Mouse (Mus musculus): ENCODE results near the gene Ccdc137. TPM values are rescaled to one million over a fixed set of nuclear protein-coding genes. Genes with fewer than 3 reads are reported as not detected.

Gene Ccdc137
- polyA plus RNA-seq, 1 experiment: 15.1 TPM

DNA sequence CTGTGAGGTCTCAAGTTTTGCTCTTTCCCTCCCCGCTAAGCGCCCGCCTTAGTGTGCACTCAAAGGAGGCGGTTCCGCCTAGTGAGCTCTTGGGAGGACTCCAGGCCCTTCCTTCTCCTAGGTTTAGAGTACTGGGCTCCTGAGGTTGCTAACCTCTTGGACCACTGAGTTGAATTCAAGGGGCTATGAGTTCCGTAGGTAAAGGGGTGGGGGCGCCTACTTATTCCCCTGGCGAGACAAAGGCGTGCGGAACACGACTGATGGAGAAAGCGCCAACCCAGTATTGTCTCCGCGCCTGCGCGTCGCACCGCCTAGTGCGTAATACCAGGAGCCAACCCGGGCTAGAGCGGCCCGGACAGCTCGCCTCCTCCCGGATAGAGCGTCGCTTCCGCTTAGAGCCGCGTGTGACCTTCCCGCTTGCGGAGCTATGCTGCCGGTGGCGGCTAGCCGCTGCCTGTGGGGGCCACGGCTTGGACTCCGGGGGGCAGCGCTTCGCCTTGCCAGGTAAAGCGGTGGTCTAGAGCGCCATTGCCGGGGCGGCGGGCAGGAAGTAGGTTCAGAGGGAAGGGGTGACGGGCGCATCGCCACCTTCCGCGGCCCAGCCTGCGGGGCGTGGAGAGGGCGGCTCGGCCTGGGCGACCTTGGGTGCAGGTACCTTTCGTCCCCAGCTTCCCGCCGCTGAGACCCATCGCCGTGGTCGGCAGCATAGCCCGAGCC lies 26.5 kb downstream of the Ccdc137 start, which contains the start of gene Mrpl12:
Gene Mrpl12 (plus strand): TSS at position 349 of the 717 bp plus-strand sequence.
- H3K27ac ChIP-seq (ENCODE audit: insufficient read depth, low read depth, low read length): peak within 1 kb of the TSS; percentile 95
- peak; percentile 94 for DNase-seq
- WGBS: under 1% methylated on average over 60 of the region's 60 CpGs
- TF ChIP-seq POLR2A (IDR thresholded peaks at IDR 0.05; ENCODE audit: low read depth, low read length) (peak; percentile 81), CTCF (conservative IDR thresholded peaks at IDR 0.05; ENCODE audit: insufficient read depth, insufficient read length, low read depth, low read length) (0 out of 2 replicates have a peak, but pooled peaks have one; percentile 3)
- H3K36me3 ChIP-seq (ENCODE audit: control insufficient read depth, insufficient read depth, low read length): no peaks in the 10 kb centered on the region
- no peaks in the 10 kb centered on the region for H3K27me3 ChIP-seq (replicated peaks; ENCODE audit: control insufficient read depth, insufficient read depth, low read length)
- H3K4me3 ChIP-seq (ENCODE audit: insufficient read depth, low read depth, low read length): peak within 1 kb of the TSS; percentile 92
- peaks cover 10% of the 10 kb centered on the region; the same call in 1 of the 2 replicates for H3K4me1 ChIP-seq (ENCODE audit: control insufficient read depth, insufficient read depth, low read length)

DNA sequence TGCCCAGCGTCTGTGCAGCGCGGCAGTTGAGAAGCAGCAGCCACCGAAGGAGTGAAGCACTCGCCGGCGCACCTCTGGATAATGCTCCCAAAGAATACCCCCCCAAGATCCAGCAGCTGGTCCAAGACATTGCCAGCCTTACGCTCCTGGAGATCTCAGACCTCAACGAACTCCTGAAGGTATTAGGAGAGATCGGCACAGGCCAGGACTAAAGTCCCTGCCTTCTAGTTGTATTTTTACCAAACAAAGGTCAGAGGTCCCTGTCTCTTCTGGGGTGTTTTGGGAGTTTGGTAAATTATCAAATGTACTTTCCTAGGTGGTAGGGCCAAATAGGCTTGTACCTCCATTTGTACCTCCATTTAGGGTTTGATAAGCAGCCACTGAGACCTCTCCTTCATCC lies 27.3 kb downstream of the Ccdc137 start:
- no peaks in the 10 kb centered on the region for H3K27me3 ChIP-seq (replicated peaks; ENCODE audit: control insufficient read depth, insufficient read depth, low read length)
- H3K4me1 ChIP-seq (ENCODE audit: control insufficient read depth, insufficient read depth, low read length): peaks cover 15% of the 10 kb centered on the region; the same call in 1 of the 2 replicates
- H3K36me3 ChIP-seq (ENCODE audit: control insufficient read depth, insufficient read depth, low read length): no peaks in the 10 kb centered on the region
- WGBS: 6% methylated on average over 10 of the region's 10 CpGs
- peak; percentile 89 for DNase-seq
- H3K4me3 ChIP-seq (ENCODE audit: insufficient read depth, low read depth, low read length): peak overlapping the region; percentile 92
- H3K27ac ChIP-seq (ENCODE audit: insufficient read depth, low read depth, low read length): peak overlapping the region; percentile 95
- TF ChIP-seq CTCF (conservative IDR thresholded peaks at IDR 0.05; ENCODE audit: insufficient read depth, insufficient read length, low read depth, low read length): no peak
- peak; percentile 22 for TF ChIP-seq POLR2A (IDR thresholded peaks at IDR 0.05; ENCODE audit: low read depth, low read length)

DNA sequence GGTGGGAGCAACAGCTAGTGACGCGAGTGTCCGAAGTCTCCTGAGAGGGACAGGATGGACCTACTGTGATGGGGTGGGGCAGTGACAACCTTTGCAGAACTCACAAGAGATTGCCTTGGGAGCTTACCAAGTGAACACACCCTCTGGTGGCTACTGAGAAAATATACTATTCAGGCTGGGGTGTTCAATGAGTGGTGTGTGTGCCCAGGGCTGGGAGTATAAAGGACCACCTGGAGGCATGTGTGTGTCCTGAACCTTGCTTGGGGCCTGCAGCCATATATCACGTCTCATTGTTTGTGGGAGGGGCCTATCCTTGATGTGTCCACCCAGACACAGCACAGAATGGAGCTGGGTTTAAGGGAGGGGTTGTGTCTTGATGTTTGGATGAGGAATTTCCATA lies 30.6 kb downstream of the Ccdc137 start:
- H3K27me3 ChIP-seq (replicated peaks; ENCODE audit: control insufficient read depth, insufficient read depth, low read length): no peaks in the 10 kb centered on the region
- H3K4me1 ChIP-seq (ENCODE audit: control insufficient read depth, insufficient read depth, low read length): peaks cover 26% of the 10 kb centered on the region
- no peaks in the 10 kb centered on the region for H3K36me3 ChIP-seq (ENCODE audit: control insufficient read depth, insufficient read depth, low read length)
- TF ChIP-seq CTCF (conservative IDR thresholded peaks at IDR 0.05; ENCODE audit: insufficient read depth, insufficient read length, low read depth, low read length) (no peak), POLR2A (IDR thresholded peaks at IDR 0.05; ENCODE audit: low read depth, low read length) (no peak)
- peak overlapping the region; percentile 12; the same call in 1 of the 2 replicates for H3K27ac ChIP-seq (ENCODE audit: insufficient read depth, low read depth, low read length)
- H3K4me3 ChIP-seq (ENCODE audit: insufficient read depth, low read depth, low read length): no peak overlapping the region
- no peak for DNase-seq
- 60% methylated on average over 4 of the region's 4 CpGs for WGBS

DNA sequence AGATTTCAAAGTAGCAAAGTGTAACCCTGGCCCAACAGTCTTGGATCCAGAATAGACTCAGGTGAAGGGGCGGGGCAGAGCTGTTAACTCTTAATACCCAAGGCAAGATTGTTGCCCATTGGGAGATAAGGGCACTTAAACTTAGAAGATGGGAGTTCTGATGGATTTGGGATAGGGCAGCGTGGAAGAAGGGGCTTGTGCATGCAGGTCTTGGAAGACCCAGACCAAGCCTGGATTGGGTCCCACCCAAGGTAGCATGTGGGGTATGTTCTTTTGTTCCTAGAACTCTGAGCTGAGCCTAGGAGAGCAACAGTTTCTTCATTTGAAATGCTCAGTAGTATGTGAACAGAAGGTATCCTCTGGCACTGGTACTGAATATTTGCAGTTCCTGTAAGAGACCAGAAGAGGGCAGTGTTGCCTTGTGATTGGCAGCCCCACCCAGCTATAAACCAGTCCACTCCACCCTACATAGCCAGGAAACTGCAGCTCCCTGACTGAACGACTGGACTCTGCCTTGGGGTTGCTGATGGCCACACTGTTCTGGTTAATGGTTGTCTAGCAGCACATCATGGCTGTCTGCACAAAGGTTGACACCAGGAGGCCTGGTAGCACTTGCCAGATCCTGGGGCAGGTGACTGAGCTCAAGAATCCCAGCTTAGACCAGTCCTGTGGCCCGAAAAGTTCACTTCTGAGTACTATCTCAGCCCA lies 31.3 kb downstream of the Ccdc137 start:
- H3K27me3 ChIP-seq (replicated peaks; ENCODE audit: control insufficient read depth, insufficient read depth, low read length): no peaks in the 10 kb centered on the region
- H3K4me3 ChIP-seq (ENCODE audit: insufficient read depth, low read depth, low read length): no peak overlapping the region
- peak overlapping the region; percentile 88 for H3K27ac ChIP-seq (ENCODE audit: insufficient read depth, low read depth, low read length)
- peak; percentile 97 for TF ChIP-seq CTCF (conservative IDR thresholded peaks at IDR 0.05; ENCODE audit: insufficient read depth, insufficient read length, low read depth, low read length)
- TF ChIP-seq POLR2A (IDR thresholded peaks at IDR 0.05; ENCODE audit: low read depth, low read length): peak; percentile 51
- 42% methylated on average over 4 of the region's 4 CpGs for WGBS
- peak; percentile 96 for DNase-seq
- H3K4me1 ChIP-seq (ENCODE audit: control insufficient read depth, insufficient read depth, low read length): peaks cover 24% of the 10 kb centered on the region
- no peaks in the 10 kb centered on the region for H3K36me3 ChIP-seq (ENCODE audit: control insufficient read depth, insufficient read depth, low read length)

DNA sequence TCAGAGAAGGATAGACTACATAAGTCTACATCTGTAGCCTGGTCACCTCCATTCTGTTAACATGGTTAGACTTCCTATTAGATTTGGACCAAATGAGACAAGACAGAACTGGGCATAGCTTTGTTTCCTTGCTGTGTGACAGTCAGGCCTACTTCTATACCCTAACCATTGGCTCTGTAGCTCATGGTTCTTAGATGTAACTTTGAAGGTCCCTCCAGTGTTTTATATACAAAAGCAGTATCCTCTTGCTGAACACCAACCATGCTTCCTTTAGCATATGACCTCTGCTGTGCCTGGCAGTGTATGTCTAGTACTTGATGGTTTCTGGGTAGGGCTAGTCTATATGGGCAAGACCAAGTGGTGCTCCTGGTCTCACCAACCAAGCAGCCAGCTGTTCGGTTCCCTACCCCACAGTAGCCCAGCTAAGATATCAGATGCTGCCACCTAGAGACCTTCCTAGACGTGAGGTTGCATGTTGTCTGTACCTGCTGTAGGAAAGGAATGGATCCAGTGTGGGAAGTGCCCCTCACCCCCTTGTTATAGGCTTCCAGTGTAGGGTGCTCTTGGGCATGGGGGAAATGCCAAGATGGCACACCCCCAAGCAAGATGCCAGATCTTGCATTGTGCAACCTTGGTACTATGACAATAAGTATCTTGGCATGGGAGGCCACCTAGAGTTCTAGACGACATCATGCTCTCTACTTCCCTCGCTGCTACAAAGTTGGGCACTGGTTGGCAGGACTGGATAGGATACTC lies 32.6 kb downstream of the Ccdc137 start:
- no peak for DNase-seq
- H3K36me3 ChIP-seq (ENCODE audit: control insufficient read depth, insufficient read depth, low read length): peaks cover 4% of the 10 kb centered on the region; the same call in 1 of the 2 replicates
- H3K27me3 ChIP-seq (replicated peaks; ENCODE audit: control insufficient read depth, insufficient read depth, low read length): no peaks in the 10 kb centered on the region
- H3K4me1 ChIP-seq (ENCODE audit: control insufficient read depth, insufficient read depth, low read length): peaks cover 26% of the 10 kb centered on the region
- H3K4me3 ChIP-seq (ENCODE audit: insufficient read depth, low read depth, low read length): no peak overlapping the region
- WGBS: 27% methylated on average over 4 of the region's 4 CpGs
- TF ChIP-seq CTCF (conservative IDR thresholded peaks at IDR 0.05; ENCODE audit: insufficient read depth, insufficient read length, low read depth, low read length) (no peak), POLR2A (IDR thresholded peaks at IDR 0.05; ENCODE audit: low read depth, low read length) (no peak)
- H3K27ac ChIP-seq (ENCODE audit: insufficient read depth, low read depth, low read length): peak overlapping the region; percentile 88

DNA sequence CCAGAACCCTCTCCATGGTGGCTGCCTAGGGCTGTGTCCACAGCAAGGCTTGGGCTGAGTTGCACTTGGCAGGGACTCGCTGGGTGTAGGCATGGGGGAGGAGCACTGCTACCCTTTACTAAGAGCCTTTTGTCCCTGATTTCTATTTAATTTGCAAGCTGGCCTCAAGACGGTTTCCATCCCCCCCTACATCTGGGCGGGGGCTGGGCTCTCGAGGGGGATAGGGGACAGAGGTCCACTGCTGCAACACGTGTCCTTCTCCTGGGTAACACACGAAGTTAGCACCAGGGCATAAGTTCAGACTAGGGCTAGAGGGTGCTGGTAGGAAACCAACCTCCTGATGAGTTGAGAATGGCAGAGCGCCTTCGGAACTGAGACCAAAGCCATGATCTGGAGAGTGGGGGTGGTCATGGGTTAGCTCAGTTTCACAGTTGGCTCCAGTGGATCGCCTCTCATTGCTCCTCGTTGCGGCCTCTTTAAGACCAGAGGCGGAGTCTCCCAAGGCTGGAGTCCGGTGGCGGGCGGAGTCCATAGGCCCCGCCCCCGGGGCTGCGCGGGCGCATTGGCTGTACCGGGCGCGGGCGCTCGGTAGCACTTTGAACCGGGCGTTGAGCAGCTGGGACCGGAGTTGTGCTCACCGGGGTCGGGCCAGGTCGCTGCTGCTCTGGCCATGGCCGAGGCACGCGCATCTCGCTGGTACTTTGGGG lies 33.6 kb downstream of the Ccdc137 start, which contains the start of gene Slc25a10:
Gene Slc25a10 (plus strand): TSS at position 524 of the 707 bp plus-strand sequence.
- peak within 1 kb of the TSS; percentile 87 for H3K4me3 ChIP-seq (ENCODE audit: insufficient read depth, low read depth, low read length)
- under 1% methylated on average over 35 of the region's 35 CpGs for WGBS
- TF ChIP-seq CTCF (conservative IDR thresholded peaks at IDR 0.05; ENCODE audit: insufficient read depth, insufficient read length, low read depth, low read length) (no peak), POLR2A (IDR thresholded peaks at IDR 0.05; ENCODE audit: low read depth, low read length) (peak; percentile 46)
- H3K27ac ChIP-seq (ENCODE audit: insufficient read depth, low read depth, low read length): peak within 1 kb of the TSS; percentile 88
- H3K4me1 ChIP-seq (ENCODE audit: control insufficient read depth, insufficient read depth, low read length): peaks cover 26% of the 10 kb centered on the region
- DNase-seq: peak; percentile 96
- H3K27me3 ChIP-seq (replicated peaks; ENCODE audit: control insufficient read depth, insufficient read depth, low read length): no peaks in the 10 kb centered on the region
- peaks cover 4% of the 10 kb centered on the region; the same call in 1 of the 2 replicates for H3K36me3 ChIP-seq (ENCODE audit: control insufficient read depth, insufficient read depth, low read length)
